Mouse (Mus musculus) myocyte (in vitro differentiated cells): Measurements from ENCODE around the gene 4931406P16Rik. TPM values are rescaled to one million over a fixed set of nuclear protein-coding genes. Genes with fewer than 3 reads are reported as not detected.
A peak's percentile ranks its signal among the peaks of the same experiment; 100 is the strongest.

Source experiments
- H3K27me3 ChIP-seq: one replicate; pipeline ENCODE4 v1.6.1; 2011; ENCODE audit not compliant: control insufficient read depth, insufficient read depth, insufficient read length
- H3K36me3 ChIP-seq: one replicate; pipeline ENCODE4 v1.6.1; 2011; ENCODE audit not compliant: control insufficient read depth, insufficient read depth
- H3K4me2 ChIP-seq: one replicate; pipeline ENCODE4 v1.6.1; 2011; ENCODE audit warnings: low read depth, control low read depth
- H3K4me3 ChIP-seq: one replicate; pipeline ENCODE4 v1.5.1; 2011; ENCODE audit warnings: mild to moderate bottlenecking, control low read depth, moderate library complexity
- H3K79me2 ChIP-seq: one replicate; pipeline ENCODE4 v1.6.1; 2011; ENCODE audit not compliant: control insufficient read depth, insufficient read depth
- H3ac ChIP-seq: one replicate; pipeline ENCODE4 v1.6.1; 2011; ENCODE audit not compliant: control insufficient read depth, insufficient read length
- CEBPB ChIP-seq: IDR thresholded peaks from 2 replicates; pipeline ENCODE4 v1.6.1; 2011; ENCODE audit warnings: mild to moderate bottlenecking, moderate library complexity; ENCODE audit not compliant: poor library complexity, insufficient read depth, severe bottlenecking
- E2F4 ChIP-seq: IDR thresholded peaks from one replicate; pipeline ENCODE4 v1.6.1; 2011; ENCODE audit warnings: mild to moderate bottlenecking, control low read depth, moderate library complexity; ENCODE audit not compliant: insufficient read depth
- MAX ChIP-seq: IDR thresholded peaks from one replicate; pipeline ENCODE4 v1.6.1; 2011; ENCODE audit warnings: low read depth, mild to moderate bottlenecking, control low read depth
- MYOD1 ChIP-seq, 3 experiments: IDR thresholded peaks; one replicate each; pipeline ENCODE4 v1.6.1; 2011; ENCODE audit warnings: control low read depth in 2 of 3, low read depth in 2 of 3, mild to moderate bottlenecking in 2 of 3, moderate library complexity in 1 of 3; ENCODE audit not compliant: insufficient read length in 2 of 3, control insufficient read depth in 1 of 3
- MYOG ChIP-seq, 3 experiments: IDR thresholded peaks; one replicate each; pipeline ENCODE4 v1.6.1; 2011; ENCODE audit warnings: control low read depth in 2 of 3, low read depth in 2 of 3, mild to moderate bottlenecking in 2 of 3; ENCODE audit not compliant: insufficient read length in 2 of 3, control insufficient read depth in 1 of 3, insufficient read depth in 1 of 3
- POLR2A ChIP-seq: IDR thresholded peaks from one replicate; pipeline ENCODE4 v1.6.1; 2011; ENCODE audit warnings: low read depth, mild to moderate bottlenecking, control low read depth, moderate library complexity; ENCODE audit not compliant: insufficient read length
- POLR2AphosphoS2 ChIP-seq: IDR thresholded peaks from one replicate; pipeline ENCODE4 v1.6.1; 2011; ENCODE audit warnings: low read depth, control low read depth; ENCODE audit not compliant: insufficient read length
- REST ChIP-seq: IDR thresholded peaks from one replicate; pipeline ENCODE4 v1.6.1; 2011; ENCODE audit warnings: mild to moderate bottlenecking, control low read depth, moderate library complexity; ENCODE audit not compliant: insufficient read depth, insufficient read length
- SRF ChIP-seq: IDR thresholded peaks from one replicate; pipeline ENCODE4 v1.6.1; 2011; ENCODE audit warnings: low read depth; ENCODE audit not compliant: control insufficient read depth, insufficient read length
- TCF12 ChIP-seq: IDR thresholded peaks from one replicate; pipeline ENCODE4 v1.6.1; 2011; ENCODE audit warnings: mild to moderate bottlenecking, control low read depth; ENCODE audit not compliant: poor library complexity, insufficient read depth, severe bottlenecking
- TCF3 ChIP-seq: IDR thresholded peaks from one replicate; pipeline ENCODE4 v1.6.1; 2011; ENCODE audit warnings: low read depth, control low read depth; ENCODE audit not compliant: insufficient read length
- USF1 ChIP-seq: IDR thresholded peaks from one replicate; pipeline ENCODE4 v1.6.1; 2011; ENCODE audit warnings: low read depth, mild to moderate bottlenecking, control low read depth, moderate library complexity
- polyA plus RNA-seq: library from polyadenylated mRNA; unstranded; fragments of >200 nt; fragmentation: generic; extraction: Trizol; gene quantifications from one replicate; pipeline ENCODE4 v1.2.1, GENCODE M21; 2012; ENCODE audit warnings: missing spikeins

The 4931406P16Rik gene
- 14.5 TPM for polyA plus RNA-seq

GRCm38 (mm10) chr7:34313443-34313875 is at the start of gene 4931406P16Rik:
4931406P16Rik (minus strand) TSS chr7:34313551.
- peaks cover 44% of the 10 kb centered on the region for H3K79me2 ChIP-seq
- peak within 1 kb of the TSS; percentile 36 for H3K4me3 ChIP-seq
- no peaks in the 10 kb centered on the region for H3K27me3 ChIP-seq
- peak within 1 kb of the TSS; percentile 87 for H3K4me2 ChIP-seq
- no peaks in the 10 kb centered on the region for H3K36me3 ChIP-seq
- no peak for TF ChIP-seq REST
- no peak for TF ChIP-seq TCF3
- TF ChIP-seq MYOD1 (IDR thresholded peaks at IDR 0.05; ENCODE audit: control insufficient read depth in 1 of 3, insufficient read length in 2 of 3, low read depth in 2 of 3) = peak in 1 of 3 experiments; percentile 57
- no peak for TF ChIP-seq MAX
- no peak for TF ChIP-seq USF1
- no peak for TF ChIP-seq E2F4
- peak in 2 of 3 experiments; percentile 41 to 43 for TF ChIP-seq MYOG (IDR thresholded peaks at IDR 0.05; ENCODE audit: control insufficient read depth in 1 of 3, insufficient read depth in 1 of 3, insufficient read length in 2 of 3, low read depth in 2 of 3)
- TF ChIP-seq POLR2A = peak; percentile 99
- TF ChIP-seq POLR2AphosphoS2 = peak; percentile 91
- TF ChIP-seq TCF12 = no peak
- no peak for TF ChIP-seq CEBPB
- TF ChIP-seq SRF = no peak
- H3ac ChIP-seq = peak within 1 kb of the TSS; percentile 66

GRCm38 (mm10) chr7:34355629-34356028 is 42.3 kb upstream of the 4931406P16Rik start:
- H3K4me3 ChIP-seq = no peak overlapping the region
- no peaks in the 10 kb centered on the region for H3K27me3 ChIP-seq
- no peak overlapping the region for H3K4me2 ChIP-seq
- TF ChIP-seq MAX (no peak), MYOD1 (IDR thresholded peaks at IDR 0.05; ENCODE audit: control insufficient read depth in 1 of 3, insufficient read length in 2 of 3, low read depth in 2 of 3) (no peak), POLR2AphosphoS2 (no peak), E2F4 (no peak), TCF3 (no peak), SRF (no peak), TCF12 (no peak), POLR2A (no peak), REST (no peak), USF1 (no peak), CEBPB (no peak), MYOG (IDR thresholded peaks at IDR 0.05; ENCODE audit: control insufficient read depth in 1 of 3, insufficient read depth in 1 of 3, insufficient read length in 2 of 3, low read depth in 2 of 3) (no peak)
- H3ac ChIP-seq = no peak overlapping the region
- H3K79me2 ChIP-seq = peaks cover 20% of the 10 kb centered on the region
- H3K36me3 ChIP-seq = peaks cover 61% of the 10 kb centered on the region

- TF ChIP-seq REST (no peak), SRF (no peak), TCF3 (no peak), E2F4 (no peak), MYOG (IDR thresholded peaks at IDR 0.05; ENCODE audit: control insufficient read depth in 1 of 3, insufficient read depth in 1 of 3, insufficient read length in 2 of 3, low read depth in 2 of 3) (no peak), USF1 (no peak), TCF12 (no peak), POLR2A (no peak)
- peaks cover 16% of the 10 kb centered on the region for H3K79me2 ChIP-seq
- H3K4me2 ChIP-seq = no peak overlapping the region
- peaks cover 73% of the 10 kb centered on the region for H3K36me3 ChIP-seq
- no peak overlapping the region for H3K4me3 ChIP-seq
- H3K27me3 ChIP-seq = no peaks in the 10 kb centered on the region
- no peak overlapping the region for H3ac ChIP-seq
Measured at GRCm38 (mm10) chr7:34351997-34352396, 38.6 kb upstream of the 4931406P16Rik start.

GRCm38 (mm10) chr7:34350166-34350565 is 36.8 kb upstream of the 4931406P16Rik start:
- H3K4me2 ChIP-seq = no peak overlapping the region
- H3K4me3 ChIP-seq = no peak overlapping the region
- no peaks in the 10 kb centered on the region for H3K27me3 ChIP-seq
- H3K79me2 ChIP-seq = peaks cover 7% of the 10 kb centered on the region
- TF ChIP-seq MYOG (IDR thresholded peaks at IDR 0.05; ENCODE audit: control insufficient read depth in 1 of 3, insufficient read depth in 1 of 3, insufficient read length in 2 of 3, low read depth in 2 of 3) (peak in 1 of 3 experiments; percentile 49), REST (no peak)
- no peak overlapping the region for H3ac ChIP-seq
- peaks cover 78% of the 10 kb centered on the region for H3K36me3 ChIP-seq

GRCm38 (mm10) chr7:34348011-34348410 is 34.7 kb upstream of the 4931406P16Rik start:
- H3K27me3 ChIP-seq = no peaks in the 10 kb centered on the region
- H3K4me3 ChIP-seq = no peak overlapping the region
- no peaks in the 10 kb centered on the region for H3K79me2 ChIP-seq
- peak overlapping the region; percentile 59 for H3K4me2 ChIP-seq
- no peak overlapping the region for H3ac ChIP-seq
- peaks cover 80% of the 10 kb centered on the region for H3K36me3 ChIP-seq
- no peak for TF ChIP-seq TCF3
- no peak for TF ChIP-seq MYOD1 (IDR thresholded peaks at IDR 0.05; ENCODE audit: control insufficient read depth in 1 of 3, insufficient read length in 2 of 3, low read depth in 2 of 3)
- no peak for TF ChIP-seq REST
- no peak for TF ChIP-seq MYOG (IDR thresholded peaks at IDR 0.05; ENCODE audit: control insufficient read depth in 1 of 3, insufficient read depth in 1 of 3, insufficient read length in 2 of 3, low read depth in 2 of 3)
- TF ChIP-seq CEBPB = no peak
- no peak for TF ChIP-seq USF1
- TF ChIP-seq POLR2AphosphoS2 = no peak
- TF ChIP-seq MAX = no peak
